Mouse (Mus musculus) layer of hippocampus, postnatal 10 days (tissue): Measurements from ENCODE around the gene Zbtb8os. TPM values are rescaled to one million over a fixed set of nuclear protein-coding genes. Genes with fewer than 3 reads are reported as not detected.

Experiments
- DNase-seq, 2 experiments: peaks; one replicate each; pipeline ENCODE4 v3.0.0; 2021; ENCODE audit warnings: low spot score in 2 of 2
- total RNA-seq, 2 experiments: library from RNA; stranded (reverse); gene quantifications; 2 replicates each; pipeline ENCODE4 v1.2.3; 2021

Zbtb8os gene
- total RNA-seq, 2 experiments from 2014 or later: 26.9 to 30.2 TPM

- no peak for DNase-seq
Measured at GRCm38 (mm10) chr4:129375821-129376220, 40.3 kb downstream of the Zbtb8os start.

DNA sequence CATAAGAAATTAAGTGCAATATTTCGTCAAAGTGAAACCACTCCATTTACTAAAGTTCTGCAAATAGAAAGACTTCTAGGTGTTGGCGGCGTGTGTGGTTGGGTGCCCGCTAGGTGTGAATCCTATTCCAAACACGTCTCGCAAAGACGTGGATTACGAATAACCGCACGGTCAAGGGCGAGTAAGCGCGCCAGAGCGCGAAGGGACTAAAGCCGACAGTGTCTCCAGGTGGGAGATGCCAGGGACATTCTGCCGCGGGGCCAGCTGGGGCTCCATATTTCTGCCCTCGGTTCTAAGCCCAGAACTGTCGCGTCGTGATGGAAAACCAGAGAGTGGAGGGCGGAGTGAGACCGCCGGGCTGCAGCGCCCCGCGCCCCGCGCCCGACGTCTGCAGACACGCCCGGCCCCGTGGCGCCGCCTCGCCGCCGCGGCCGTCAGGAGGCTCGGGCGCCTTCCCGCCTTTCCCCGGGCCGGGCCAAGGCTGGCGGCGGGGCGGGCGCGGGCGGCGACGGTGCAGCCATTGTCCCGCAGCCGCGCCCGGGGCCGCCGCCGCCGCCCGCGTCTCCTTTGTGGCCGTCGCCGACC, 41.6 kb downstream of the Zbtb8os start:
- peak; percentile 49 to 61 for DNase-seq

DNA sequence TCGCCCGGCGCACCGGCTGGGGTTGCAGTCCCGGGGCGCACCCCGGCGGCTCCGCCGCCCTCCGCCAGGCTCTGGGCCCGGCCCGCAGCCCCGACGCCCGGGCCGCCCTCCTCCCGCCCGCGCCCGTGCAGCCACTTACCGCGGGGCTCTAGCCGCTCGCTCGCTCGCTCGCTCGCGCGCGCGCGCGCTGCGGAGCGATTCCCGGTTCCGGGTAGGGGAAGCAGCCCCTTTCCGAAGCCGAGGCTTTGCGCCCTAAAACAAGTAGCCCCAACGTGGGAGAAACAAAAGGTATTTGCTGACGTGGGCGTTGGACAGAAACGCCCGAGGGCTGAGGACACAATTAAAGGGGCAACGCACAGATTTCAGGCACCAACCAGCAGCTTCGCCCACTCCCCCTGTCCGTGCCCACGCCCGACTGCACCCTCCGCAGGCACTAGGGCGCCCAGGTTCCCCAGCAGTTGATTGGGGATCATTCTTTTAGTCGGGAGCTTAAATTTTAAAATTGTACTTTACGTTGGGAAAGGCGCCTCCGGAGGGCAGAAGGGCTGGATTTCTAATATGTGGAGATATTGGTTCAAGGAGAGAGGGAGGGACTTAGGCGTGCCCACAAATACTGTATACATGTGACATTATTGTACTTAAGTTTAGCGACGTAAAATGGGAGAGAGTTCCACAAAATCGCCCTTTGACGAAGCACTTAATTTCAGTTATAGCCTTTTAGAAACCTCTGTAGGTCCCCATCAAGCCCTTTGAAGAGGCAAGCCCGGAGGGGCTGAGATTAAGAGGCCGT, 42.3 kb downstream of the Zbtb8os start, which contains the start of gene Zbtb8a:
Gene Zbtb8a (minus strand): TSS at position 516 of the 790 bp plus-strand sequence.
- DNase-seq: peak; percentile 59 to 63

DNA sequence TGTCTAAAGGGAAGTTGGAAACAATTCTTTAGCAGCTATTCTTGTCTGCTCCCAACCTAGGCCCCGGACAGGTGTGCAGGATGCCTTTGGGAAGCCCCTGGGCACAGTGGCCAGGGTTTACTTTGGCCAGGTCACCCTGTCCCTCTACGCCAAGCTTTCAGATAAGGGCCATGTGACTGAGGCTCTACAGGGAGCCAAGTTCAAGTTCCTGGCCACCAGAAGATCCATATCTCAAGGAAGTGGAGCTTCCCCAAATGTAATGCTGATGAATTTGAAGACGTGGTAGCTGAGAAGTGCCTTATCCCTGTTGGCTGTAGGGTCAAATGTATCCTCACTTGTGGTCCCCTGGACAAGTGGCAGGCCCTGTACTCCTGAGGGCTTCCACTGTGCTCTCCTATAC, 44.3 kb downstream of the Zbtb8os start:
- DNase-seq: no peak

GRCm38 (mm10) chr4:129381148-129381547, 45.7 kb downstream of the Zbtb8os start:
- DNase-seq: no peak

- no peak for DNase-seq
Measured at GRCm38 (mm10) chr4:129382029-129382428, 46.5 kb downstream of the Zbtb8os start.

DNA sequence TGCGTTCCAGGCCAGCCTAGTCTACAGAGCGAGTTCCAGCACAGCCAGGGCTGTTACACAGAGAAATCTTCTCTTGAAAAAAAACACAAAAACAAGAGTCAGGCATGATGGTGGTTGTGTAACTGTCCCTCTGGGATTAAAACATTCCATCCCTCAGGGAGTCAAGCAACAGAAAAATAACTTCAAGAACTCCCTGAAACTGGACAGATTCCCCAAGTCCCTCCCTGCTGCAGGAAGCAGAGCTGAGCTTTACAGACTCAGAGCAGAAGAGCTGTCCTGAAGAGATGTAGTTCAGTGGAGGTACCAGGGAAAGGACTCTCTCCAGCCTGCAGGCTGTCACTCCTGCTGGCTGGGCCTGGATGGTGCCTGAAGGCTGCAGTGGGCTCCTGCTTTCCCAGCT, 47.0 kb downstream of the Zbtb8os start:
- no peak for DNase-seq

GRCm38 (mm10) chr4:129383586-129383985, 48.1 kb downstream of the Zbtb8os start:
- no peak for DNase-seq

GRCm38 (mm10) chr4:129384440-129384839, 48.9 kb downstream of the Zbtb8os start:
- DNase-seq: no peak

DNA sequence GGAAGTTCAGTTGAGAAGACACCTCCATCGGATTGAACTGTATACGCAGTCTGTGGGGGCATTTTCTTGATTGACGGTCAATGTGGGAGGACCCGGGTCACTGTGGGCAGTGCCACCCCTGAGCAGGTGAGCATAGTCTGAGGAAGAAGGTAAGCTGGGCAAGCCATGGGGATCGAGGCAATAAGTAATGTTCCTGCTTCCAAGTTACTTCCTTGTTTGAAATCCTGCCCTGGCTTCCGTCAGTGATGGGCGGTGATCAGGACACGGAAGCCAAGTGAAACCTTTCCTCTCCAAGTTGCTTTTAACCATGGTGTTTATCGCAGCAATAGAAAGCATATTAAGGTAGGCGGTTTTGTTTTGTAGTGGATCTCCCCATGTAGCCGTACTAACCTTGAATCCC, 50.2 kb downstream of the Zbtb8os start:
- no peak for DNase-seq

- DNase-seq: no peak
Measured at GRCm38 (mm10) chr4:129386269-129386946, 50.9 kb downstream of the Zbtb8os start.

DNA sequence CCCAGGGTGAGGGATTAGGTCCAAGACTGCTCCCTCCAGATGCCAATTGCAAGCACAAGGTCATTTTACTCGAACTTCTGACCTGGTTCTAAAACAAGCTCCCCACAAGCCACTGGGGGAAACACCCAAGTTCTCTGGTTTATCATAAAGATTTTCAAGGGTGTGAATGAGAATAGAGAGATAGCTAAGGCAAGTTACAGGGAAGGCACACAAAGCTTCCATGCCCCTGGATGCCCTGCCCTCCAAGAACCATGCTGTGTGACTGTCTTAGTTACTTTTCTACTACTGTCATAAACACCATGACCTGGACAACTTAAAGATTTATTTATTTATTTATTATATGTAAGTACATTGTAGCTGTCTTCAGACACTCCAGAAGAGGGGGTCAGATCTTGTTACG, 51.5 kb downstream of the Zbtb8os start:
- DNase-seq: no peak

- DNase-seq: no peak
Measured at GRCm38 (mm10) chr4:129388404-129388803, 52.9 kb downstream of the Zbtb8os start.

- no peak for DNase-seq
Measured at GRCm38 (mm10) chr4:129390216-129390743, 54.8 kb downstream of the Zbtb8os start.

DNA sequence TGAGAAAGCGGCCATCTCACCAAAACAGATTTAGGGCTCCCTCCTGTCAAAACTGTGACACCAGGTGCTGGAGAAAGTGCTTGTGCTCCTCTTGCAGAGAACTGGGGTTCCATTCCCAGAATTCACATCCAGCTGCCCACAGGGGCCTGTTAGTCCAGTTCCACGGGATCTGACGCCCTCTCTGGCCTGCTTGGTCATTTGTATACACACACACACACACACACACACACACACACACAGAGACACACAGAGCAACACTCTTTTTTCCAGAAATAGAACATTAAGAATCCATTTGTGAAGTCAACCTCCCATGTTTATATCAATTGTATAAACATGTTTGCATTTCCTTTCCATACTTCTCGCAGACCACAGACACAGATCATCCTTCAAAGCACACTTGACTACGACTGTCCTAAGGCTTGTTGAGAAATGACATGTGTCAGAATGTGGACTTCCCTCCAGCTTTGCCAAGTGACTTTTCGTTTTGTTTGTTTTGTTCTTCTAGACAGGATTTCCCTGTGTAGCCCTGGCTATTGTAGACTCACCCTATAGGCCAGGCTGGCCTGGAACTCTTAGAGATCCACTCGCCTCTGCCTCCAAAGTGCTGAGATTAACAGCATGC, 55.6 kb downstream of the Zbtb8os start:
- no peak for DNase-seq

DNA sequence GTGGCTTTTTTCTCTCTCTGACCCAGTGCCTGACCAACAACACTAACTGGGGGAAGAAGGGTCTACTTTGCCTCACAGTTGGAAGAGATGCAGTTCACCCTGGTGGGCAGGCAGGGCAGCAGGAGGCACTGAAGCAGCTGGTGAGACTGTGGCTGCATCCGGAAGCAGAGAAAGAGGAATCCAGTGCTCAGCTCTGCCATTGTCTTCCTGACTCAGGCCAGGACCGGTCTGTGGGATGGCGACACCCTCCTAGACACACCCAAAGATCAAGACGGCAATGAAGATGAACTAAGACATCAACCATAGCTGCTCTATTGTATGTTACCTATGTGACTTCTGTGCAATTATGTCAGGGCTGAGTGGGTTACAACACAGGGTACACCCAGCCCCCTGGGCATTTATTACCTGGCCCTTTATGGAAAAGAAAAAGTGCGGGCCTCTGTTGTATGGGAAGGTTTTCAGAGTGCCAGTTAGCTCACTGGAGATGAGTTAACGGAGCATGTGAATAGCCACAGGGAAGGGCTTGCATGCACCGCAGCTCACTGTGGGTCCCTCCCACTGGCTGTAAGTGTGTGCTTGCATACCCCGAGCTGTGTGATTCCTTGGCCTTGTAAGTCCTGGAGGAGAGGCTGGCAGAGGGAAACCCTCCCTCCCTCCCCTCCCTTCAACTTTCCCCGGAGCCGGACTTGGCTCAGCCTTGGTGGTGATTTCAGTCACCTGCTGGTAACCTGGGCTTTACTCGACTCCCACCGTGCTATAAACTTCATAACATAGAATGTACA, 58.8 kb downstream of the Zbtb8os start:
- no peak for DNase-seq

DNA sequence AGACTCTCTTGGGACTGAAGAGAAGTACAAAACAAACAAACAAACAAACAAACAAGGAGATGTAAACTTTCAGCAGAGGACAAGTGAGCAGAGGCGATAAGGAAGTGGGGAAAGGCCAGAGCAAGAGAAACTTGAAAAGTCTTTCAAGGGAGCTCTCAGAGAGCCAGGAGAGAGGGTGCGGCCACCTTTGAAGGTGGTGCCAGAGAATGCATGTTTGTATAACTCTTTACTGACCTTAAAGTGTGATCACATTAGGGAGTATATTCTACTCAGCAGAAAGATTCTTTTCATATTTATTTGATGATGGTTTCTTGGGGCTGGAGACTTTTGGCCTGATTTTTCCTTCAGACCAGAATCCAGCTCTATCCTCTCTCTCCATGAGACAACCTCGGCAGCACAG, 61.5 kb downstream of the Zbtb8os start:
- no peak for DNase-seq

DNA sequence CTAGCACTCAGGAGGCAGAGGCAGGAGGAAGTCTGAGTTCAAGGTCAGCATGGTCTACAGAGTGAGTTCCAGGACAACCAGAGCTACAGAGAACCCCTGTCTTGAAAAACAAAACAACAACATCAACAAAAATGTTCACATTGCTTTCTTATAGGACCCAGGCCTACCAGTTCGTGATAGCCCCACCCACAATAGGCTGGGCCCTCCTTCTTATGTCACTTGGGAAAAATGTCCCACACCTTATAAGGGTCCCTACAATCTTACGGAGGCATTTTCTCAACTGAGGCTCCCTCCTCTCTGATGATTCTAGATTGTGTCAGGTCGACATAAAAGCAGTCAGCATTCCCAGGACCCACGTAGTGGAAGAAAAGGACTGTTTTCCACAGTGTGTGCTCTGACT, 64.3 kb downstream of the Zbtb8os start:
- no peak for DNase-seq
